Mouse (Mus musculus) neural tube, embryonic 15.5 days (tissue): Measurements from ENCODE around the gene BC029722. TPM values are rescaled to one million over a fixed set of nuclear protein-coding genes. Genes with fewer than 3 reads are reported as not detected.
"Not testable (repeated sequence)": the region's sequence is repeated elsewhere in the genome, so short reads cannot be mapped to it uniquely, and the experiment has no call there.

Experiments used
- ATAC-seq: fragments of 200-750 bp; cut with Nextera tagmentation; 2 replicates; pipeline ENCODE4 v1.8.0; 2017; ENCODE audit warnings: mild to moderate bottlenecking, moderate TSS enrichment, moderate library complexity; ENCODE audit not compliant: low FRiP score
- H3K27ac ChIP-seq: fragments of 300-500 bp; sonication (generic); replicated peaks from 2 replicates; pipeline ENCODE4 v1.5.1; 2015; ENCODE audit warnings: mild to moderate bottlenecking, inconsistent platforms
- H3K27me3 ChIP-seq: fragments of 300-500 bp; sonication (generic); replicated peaks from 2 replicates; pipeline ENCODE4 v1.6.1; 2015; ENCODE audit warnings: inconsistent platforms
- H3K36me3 ChIP-seq: fragments of 300-500 bp; sonication (generic); 2 replicates; pipeline ENCODE4 v1.6.1; 2015; ENCODE audit warnings: inconsistent platforms
- H3K4me1 ChIP-seq: fragments of 300-500 bp; sonication (generic); 2 replicates; pipeline ENCODE4 v1.6.1; 2015; ENCODE audit warnings: inconsistent platforms
- H3K4me2 ChIP-seq: fragments of 300-500 bp; sonication (generic); 2 replicates; pipeline ENCODE4 v1.6.1; 2015; ENCODE audit warnings: inconsistent platforms, mild to moderate bottlenecking, moderate library complexity
- H3K4me3 ChIP-seq: fragments of 300-500 bp; sonication (generic); replicated peaks from 2 replicates; pipeline ENCODE4 v1.5.1; 2015; ENCODE audit warnings: mild to moderate bottlenecking, inconsistent platforms
- H3K9ac ChIP-seq: fragments of 300-500 bp; sonication (generic); replicated peaks from 2 replicates; pipeline ENCODE4 v1.6.1; 2015; ENCODE audit warnings: mild to moderate bottlenecking, inconsistent platforms
- H3K9me3 ChIP-seq: fragments of 300-500 bp; sonication (generic); replicated peaks from 2 replicates; pipeline ENCODE4 v1.6.1; 2016; ENCODE audit warnings: inconsistent platforms
- WGBS: fragments of 180-500 bp; shearing (Covaris S2); methylation state at CpG from one replicate; pipeline ENCODE4 v1.1.7; 2015; ENCODE audit warnings: mixed read lengths; 5-methylcytosine and 5-hydroxymethylcytosine counted together
- polyA plus RNA-seq: library from polyadenylated mRNA; unstranded; fragments of >200 nt; fragmentation: Nextera tagmentation; extraction: Ambion mirVana; gene quantifications from 2 replicates; pipeline ENCODE4 v1.2.1, GENCODE M21; 2015

The BC029722 gene
- polyA plus RNA-seq, 1 experiment from 2014 or later = 45.3 TPM

DNA sequence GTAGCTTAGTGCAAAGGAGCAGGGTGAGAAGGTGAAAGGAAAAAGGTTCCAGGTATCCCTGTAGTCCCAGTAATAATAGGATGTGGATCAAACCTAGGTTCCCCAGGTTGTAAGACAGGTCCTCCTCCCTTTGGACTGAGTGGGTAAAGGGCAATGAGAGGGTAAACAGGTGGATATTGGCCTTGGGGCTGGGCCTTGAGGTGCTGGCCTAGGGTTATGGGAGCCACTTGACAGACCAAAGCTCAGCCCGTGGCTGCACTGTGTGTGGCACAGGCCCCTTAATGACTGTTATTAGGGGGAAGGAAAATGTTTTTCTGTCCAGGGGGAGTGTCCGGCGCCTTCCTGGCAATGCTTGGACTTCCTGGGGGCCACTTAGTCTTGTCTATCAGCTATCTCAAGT, 18.7 kb upstream of the BC029722 start:
- Histone ChIP-seq H3K9ac (no peak overlapping the region), H3K27ac (no peak overlapping the region), H3K27me3 (no peaks in the 10 kb centered on the region), H3K4me2 (no peak overlapping the region), H3K4me3 (no peak overlapping the region), H3K9me3 (no peaks in the 10 kb centered on the region), H3K36me3 (no peaks in the 10 kb centered on the region), H3K4me1 (no peaks in the 10 kb centered on the region)
- ATAC-seq = no peak
- 59% methylated on average over 3 of the region's 3 CpGs for WGBS

GRCm38 (mm10) chr2:155834732-155835131, 15.5 kb upstream of the BC029722 start, which contains the start of gene Fam83c:
Gene Fam83c (minus strand): TSS chr2:155834854.
- Histone ChIP-seq H3K27ac (no peak within 1 kb of the TSS), H3K4me3 (no peak within 1 kb of the TSS), H3K9me3 (no peaks in the 10 kb centered on the region), H3K27me3 (no peaks in the 10 kb centered on the region), H3K9ac (no peak within 1 kb of the TSS), H3K36me3 (no peaks in the 10 kb centered on the region), H3K4me2 (no peak within 1 kb of the TSS), H3K4me1 (no peaks in the 10 kb centered on the region)
- ATAC-seq = no peak
- 63% methylated on average over 9 of the region's 9 CpGs for WGBS

- ATAC-seq, H3K4me3 ChIP-seq, H3K9ac ChIP-seq, H3K4me2 ChIP-seq, H3K27ac ChIP-seq, H3K36me3 ChIP-seq, H3K27me3 ChIP-seq, H3K9me3 ChIP-seq: not testable (repeated sequence)
- WGBS = 67% methylated on average over 1 of the region's 1 CpGs
- peaks cover 12% of the 10 kb centered on the region for H3K4me1 ChIP-seq
Measured at GRCm38 (mm10) chr2:155832087-155832486, 12.9 kb upstream of the BC029722 start.

DNA sequence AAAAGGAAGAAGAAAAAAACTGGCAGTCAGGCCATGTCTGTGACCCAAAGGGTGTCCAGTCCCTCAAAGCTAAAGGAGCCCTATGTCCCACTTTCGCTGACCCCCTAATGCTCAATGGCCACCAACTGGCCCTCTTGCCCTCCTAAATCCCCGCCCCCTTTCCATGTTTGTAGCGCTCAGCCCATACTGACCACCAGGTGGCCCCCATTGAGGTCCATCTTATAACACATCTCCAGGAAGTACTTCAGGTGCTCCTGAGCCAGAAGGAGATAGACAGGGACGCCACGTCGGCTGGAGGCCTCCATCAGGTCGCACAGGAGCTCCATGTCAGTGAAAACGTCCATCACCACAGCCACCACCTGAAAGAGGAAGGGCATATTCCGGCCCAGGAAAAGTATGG, 12.1 kb upstream of the BC029722 start:
- peaks cover 14% of the 10 kb centered on the region for H3K4me1 ChIP-seq
- H3K9ac ChIP-seq = no peak overlapping the region
- no peak overlapping the region for H3K27ac ChIP-seq
- H3K4me3 ChIP-seq = no peak overlapping the region
- H3K9me3 ChIP-seq = no peaks in the 10 kb centered on the region
- 70% methylated on average over 9 of the region's 9 CpGs for whole genome bisulfite sequencing
- ATAC-seq = no peak
- H3K4me2 ChIP-seq = no peak overlapping the region
- no peaks in the 10 kb centered on the region for H3K36me3 ChIP-seq
- no peaks in the 10 kb centered on the region for H3K27me3 ChIP-seq

GRCm38 (mm10) chr2:155830841-155831240, 11.6 kb upstream of the BC029722 start:
- Histone ChIP-seq H3K4me2 (no peak overlapping the region), H3K9me3 (no peaks in the 10 kb centered on the region), H3K4me1 (peaks cover 16% of the 10 kb centered on the region), H3K4me3 (no peak overlapping the region), H3K27ac (no peak overlapping the region), H3K27me3 (no peaks in the 10 kb centered on the region), H3K9ac (no peak overlapping the region), H3K36me3 (no peaks in the 10 kb centered on the region)
- ATAC-seq = no peak
- 96% methylated on average over 8 of the region's 8 CpGs for WGBS

- WGBS = 2% methylated on average over 27 of the region's 27 CpGs
Measured at GRCm38 (mm10) chr2:155826630-155827424, 7.6 kb upstream of the BC029722 start, which contains the start of gene Eif6. Gene Eif6 (minus strand): TSS chr2:155826925.

DNA sequence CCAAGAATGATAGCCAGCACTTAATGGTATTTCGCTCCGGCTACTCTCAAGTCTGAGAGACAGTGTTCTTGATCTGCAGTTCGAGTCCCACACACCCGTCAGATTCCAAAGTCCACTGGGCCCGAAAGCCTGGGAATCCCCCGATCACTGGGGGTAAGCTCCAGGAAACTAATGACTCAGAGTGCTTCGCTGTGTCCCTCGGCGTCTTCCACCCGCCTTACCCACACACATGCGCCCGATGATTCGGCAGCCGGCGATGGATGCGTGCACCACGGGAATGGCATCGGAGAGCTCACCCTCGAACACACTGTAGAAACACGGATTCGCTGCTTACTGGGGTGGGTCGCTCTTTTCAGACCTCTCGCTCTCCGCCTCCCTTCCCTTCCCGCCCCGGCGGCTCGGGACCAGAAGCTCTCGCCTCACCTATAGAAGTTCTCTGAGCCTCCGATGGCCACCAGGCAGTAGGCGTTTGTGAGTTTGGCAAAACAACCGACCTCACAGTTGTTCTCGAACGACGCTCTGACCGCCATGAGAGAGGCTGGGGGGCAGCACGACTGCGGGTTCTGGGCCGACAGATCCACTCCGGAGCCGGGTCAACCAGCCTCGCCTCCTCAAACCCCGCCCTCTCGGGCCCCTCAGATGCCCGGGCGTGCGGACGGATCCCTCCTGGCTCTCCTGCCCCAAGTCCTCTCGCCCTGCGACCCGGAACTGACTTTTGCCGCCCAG, 6.8 kb upstream of the BC029722 start:
- peak; percentile 22 for ATAC-seq
- Histone ChIP-seq H3K4me3 (peak overlapping the region; percentile 69), H3K4me1 (peaks cover 27% of the 10 kb centered on the region), H3K9ac (peak overlapping the region; percentile 73), H3K27ac (peak overlapping the region; percentile 87), H3K4me2 (peak overlapping the region; percentile 93), H3K36me3 (peaks cover 27% of the 10 kb centered on the region), H3K27me3 (no peaks in the 10 kb centered on the region), H3K9me3 (no peaks in the 10 kb centered on the region)
- WGBS = 2% methylated on average over 52 of the region's 52 CpGs

More at GRCm38 (mm10) chr2:155826630-155827424, 7.6 kb upstream of the BC029722 start, which contains the start of gene Eif6:
- Histone ChIP-seq H3K27me3 (no peaks in the 10 kb centered on the region), H3K9ac (peak within 1 kb of the TSS; percentile 73), H3K27ac (peak within 1 kb of the TSS; percentile 87), H3K4me2 (peak within 1 kb of the TSS; percentile 93), H3K4me3 (peak within 1 kb of the TSS; percentile 69), H3K9me3 (no peaks in the 10 kb centered on the region), H3K36me3 (peaks cover 21% of the 10 kb centered on the region), H3K4me1 (peaks cover 27% of the 10 kb centered on the region)
- peak; percentile 94 for ATAC-seq

DNA sequence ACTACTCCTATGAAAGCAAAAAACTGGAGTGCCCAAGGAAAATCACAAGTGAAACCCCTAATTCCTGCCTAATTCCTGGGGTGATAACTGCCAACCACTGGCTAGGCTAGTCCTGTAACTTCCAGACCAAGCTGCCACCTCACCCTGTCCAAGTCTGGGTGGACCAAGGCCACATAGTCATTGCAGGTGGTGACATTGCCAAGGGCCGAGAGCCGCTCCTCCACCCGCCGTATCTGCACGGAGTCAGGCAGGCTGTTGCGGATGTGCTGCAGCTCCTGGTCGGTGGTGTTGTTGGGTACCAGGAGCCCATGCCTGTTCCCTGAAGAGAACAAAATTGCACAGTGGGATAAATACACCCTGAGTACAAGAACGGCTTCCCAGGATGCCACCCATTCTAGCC, 4.5 kb upstream of the BC029722 start:
- Histone ChIP-seq H3K27ac (no peak overlapping the region), H3K9me3 (no peaks in the 10 kb centered on the region), H3K4me3 (no peak overlapping the region), H3K4me1 (peaks cover 38% of the 10 kb centered on the region), H3K27me3 (no peaks in the 10 kb centered on the region), H3K4me2 (no peak overlapping the region), H3K9ac (no peak overlapping the region), H3K36me3 (peaks cover 32% of the 10 kb centered on the region)
- WGBS = 100% methylated on average over 6 of the region's 8 CpGs
- ATAC-seq = no peak

DNA sequence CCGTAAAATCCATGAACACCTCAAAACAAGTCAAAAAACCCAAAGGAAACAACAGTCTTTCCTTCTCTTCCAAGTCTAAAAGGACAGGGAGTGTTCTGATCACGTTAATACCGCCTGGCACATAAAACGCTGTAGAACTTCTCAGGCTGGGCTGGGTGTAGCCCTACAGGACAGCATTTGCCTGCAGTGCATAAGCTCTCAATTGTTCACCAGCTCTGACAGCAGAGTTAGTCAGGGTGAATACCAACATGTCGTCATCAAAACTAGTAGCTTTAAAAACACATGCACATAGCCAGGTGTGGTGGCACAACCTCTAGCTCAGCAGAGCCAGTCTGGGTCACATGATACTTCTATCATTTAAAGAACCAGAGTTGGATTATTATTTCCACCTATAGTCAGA, 1.6 kb upstream of the BC029722 start:
- no peaks in the 10 kb centered on the region for H3K27me3 ChIP-seq
- H3K36me3 ChIP-seq = peaks cover 45% of the 10 kb centered on the region
- H3K9ac ChIP-seq = no peak overlapping the region
- no peak for ATAC-seq
- H3K27ac ChIP-seq = no peak overlapping the region
- no peak overlapping the region for H3K4me2 ChIP-seq
- 97% methylated on average over 5 of the region's 5 CpGs for WGBS
- no peaks in the 10 kb centered on the region for H3K9me3 ChIP-seq
- H3K4me1 ChIP-seq = peaks cover 38% of the 10 kb centered on the region
- no peak overlapping the region for H3K4me3 ChIP-seq

DNA sequence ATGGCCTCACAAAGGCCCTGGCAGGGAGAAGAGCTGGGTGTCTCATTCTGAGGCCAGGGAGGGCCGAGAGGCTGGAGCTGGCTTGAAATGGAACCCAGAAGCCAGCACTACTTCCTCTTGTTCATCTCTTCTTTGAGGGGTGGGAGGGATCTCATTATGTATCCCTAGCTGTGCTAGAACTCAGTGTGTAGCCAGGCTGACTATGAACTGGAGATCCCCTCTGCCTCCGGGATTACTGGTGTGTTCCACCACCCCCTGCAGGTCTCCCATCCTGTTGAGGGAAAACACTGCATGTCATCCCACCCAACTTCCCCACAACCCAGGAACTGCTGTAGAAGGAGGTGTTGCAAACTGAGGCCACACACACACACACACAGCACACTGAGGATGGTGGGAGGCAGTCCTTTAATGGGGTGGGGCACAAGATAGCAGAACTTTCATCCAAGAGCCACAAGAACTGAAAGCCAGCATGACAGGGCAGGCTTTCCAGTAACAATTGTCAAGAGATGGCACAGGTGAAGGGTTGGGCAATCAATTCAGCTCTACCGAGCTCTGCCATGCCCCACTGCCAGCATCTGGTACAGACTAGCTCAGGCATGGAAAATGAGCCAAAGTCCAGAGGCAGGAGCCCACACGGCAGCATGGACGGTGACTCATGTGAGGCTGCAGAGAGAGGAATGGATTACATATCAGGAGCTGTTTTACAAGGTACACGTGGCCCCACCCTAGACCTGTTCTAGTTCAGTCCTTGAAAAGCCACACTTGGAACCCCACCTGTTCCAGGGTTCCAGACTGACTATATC, 424 bp upstream of the BC029722 start:
- no peaks in the 10 kb centered on the region for H3K27me3 ChIP-seq
- H3K36me3 ChIP-seq = peaks cover 52% of the 10 kb centered on the region
- H3K4me3 ChIP-seq = peak overlapping the region; percentile 54
- H3K4me2 ChIP-seq = peak overlapping the region; percentile 81
- peak overlapping the region; percentile 88 for H3K27ac ChIP-seq
- 51% methylated on average over 6 of the region's 6 CpGs for WGBS
- H3K9ac ChIP-seq = peak overlapping the region; percentile 77
- H3K9me3 ChIP-seq = no peaks in the 10 kb centered on the region
- peaks cover 29% of the 10 kb centered on the region for H3K4me1 ChIP-seq
- ATAC-seq = peak; percentile 33

DNA sequence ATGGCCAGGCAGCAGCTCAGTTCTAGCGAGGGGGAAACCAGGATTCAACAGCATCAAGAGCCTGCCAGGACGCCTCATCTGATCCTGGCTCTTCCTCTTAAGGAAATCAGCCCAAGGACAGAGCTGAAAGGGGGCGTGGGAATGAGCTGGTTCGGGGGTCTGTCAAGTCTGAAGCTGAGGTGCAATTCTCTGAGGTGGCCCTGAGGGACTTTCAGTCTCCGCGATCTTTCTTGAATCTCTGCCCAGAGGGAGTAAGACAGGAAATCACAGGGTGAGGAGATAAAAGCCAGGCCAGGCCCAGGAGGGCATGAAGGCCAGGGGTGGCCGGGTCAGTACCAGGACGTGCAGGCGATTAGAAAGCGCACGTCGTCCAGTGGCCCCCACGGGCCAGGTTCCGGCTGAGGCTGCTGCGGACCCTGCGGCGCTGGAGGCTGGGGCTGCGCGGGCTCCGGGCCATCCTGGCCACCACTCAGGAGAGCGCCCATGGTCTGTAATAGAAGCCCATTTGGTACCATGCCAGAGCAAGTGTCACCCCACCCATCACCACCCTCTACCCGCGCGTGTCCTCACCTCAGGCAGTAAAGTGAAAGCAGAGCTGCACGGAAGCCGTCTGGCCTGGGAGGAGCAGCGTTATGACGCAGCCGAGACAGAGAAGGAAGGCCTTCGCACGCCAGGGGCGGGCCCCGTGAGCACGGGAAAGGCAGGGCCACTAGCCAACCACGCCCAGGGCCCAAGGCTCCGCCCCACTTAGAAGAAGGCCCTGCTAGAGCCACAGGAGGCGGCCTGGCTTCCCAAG, 432 bp downstream of the BC029722 start:
- ATAC-seq = peak; percentile 93
- Histone ChIP-seq H3K27ac (peak overlapping the region; percentile 88), H3K4me3 (peak overlapping the region; percentile 54), H3K4me2 (peak overlapping the region; percentile 81), H3K9me3 (no peaks in the 10 kb centered on the region), H3K36me3 (peaks cover 55% of the 10 kb centered on the region), H3K9ac (peak overlapping the region; percentile 77), H3K27me3 (no peaks in the 10 kb centered on the region), H3K4me1 (peaks cover 29% of the 10 kb centered on the region)
- WGBS = 1% methylated on average over 37 of the region's 37 CpGs
